In genomic region chr1:52718068-52718748, GRCm38 (mm10) we compare ENCODE assay signal across 15 mouse cellular contexts. TPM values are rescaled to one million over a fixed set of nuclear protein-coding genes. Genes with fewer than 3 reads are reported as not detected.
DNase-seq lines count a peak whose midpoint lies in the region; ATAC-seq and TF ChIP-seq lines count a peak whose summit lies in the region.
"Had no signal": no experiment of that assay in that cellular context is flagged by ENCODE, and none has a peak within 500 bp of the region (broad histone marks: within the 10 kb centered on the region; RNA-seq: fewer than 3 reads in every experiment).

No protein-coding gene starts in this region.

- intact Hi-C loops in heart, postnatal 25 days (cut with DNase I), result no loop called here

- H3K4me3 ChIP-seq in cortical plate, adult 2 months (ENCODE audit: insufficient read depth, low read length), result no peak overlapping the region
- H3K4me3 ChIP-seq in midbrain, embryonic 13.5 days (replicated peaks), result no peak overlapping the region
- H3K4me3 ChIP-seq: embryonic facial prominence, embryonic 15.5 days; gastrocnemius, adult 2 months; hindbrain, embryonic 15.5 days; limb, embryonic 15.5 days; lung, embryonic 15.5 days had no signal

- H3K4me2 ChIP-seq in midbrain, embryonic 13.5 days (replicated peaks), result no peak overlapping the region
- H3K4me2 ChIP-seq: embryonic facial prominence, embryonic 15.5 days; hindbrain, embryonic 15.5 days; limb, embryonic 15.5 days; lung, embryonic 15.5 days had no signal

- H3K27me3 ChIP-seq in midbrain, embryonic 13.5 days, result no peaks in the 10 kb centered on the region
- H3K27me3 ChIP-seq: CH12.LX; embryonic facial prominence, embryonic 15.5 days; hindbrain, embryonic 15.5 days; limb, embryonic 15.5 days; lung, embryonic 15.5 days had no signal

- no peak for TF ChIP-seq POLR2A in cortical plate, adult 2 months (IDR thresholded peaks at IDR 0.05; ENCODE audit: extremely low read depth, insufficient read depth, low read length)

- DNase-seq in heart, adult 8-10 months (ENCODE audit: low spot score), result peak; percentile 32
- no peak for DNase-seq in heart, postnatal 25 days (ENCODE audit: low spot score)
- peak; percentile 14 for DNase-seq in MN1 (ENCODE audit: low spot score)
- DNase-seq in Muller cell, postnatal 12 days (ENCODE audit: inconsistent ontology term), result no peak
- no peak for DNase-seq in lung, postnatal 4 days
- DNase-seq: cerebellum, adult 2 months; gastrocnemius, adult 2 months had no signal

- peak overlapping the region; percentile 49 for H3K27ac ChIP-seq in cortical plate, adult 2 months (ENCODE audit: insufficient read depth, low read length)
- peak overlapping the region; percentile 25; the same call in 1 of the 2 replicates for H3K27ac ChIP-seq in midbrain, embryonic 13.5 days
- H3K27ac ChIP-seq: embryonic facial prominence, embryonic 15.5 days; gastrocnemius, adult 2 months; hindbrain, embryonic 15.5 days; kidney, postnatal 0 days; limb, embryonic 15.5 days; lung, embryonic 15.5 days had no signal

- peak; percentile 63; the same call in 1 of the 2 replicates for ATAC-seq in midbrain, embryonic 13.5 days

- WGBS in midbrain, embryonic 13.5 days, result 72% methylated on average over 3 of the region's 3 CpGs

- no peak for TF ChIP-seq CTCF in cortical plate, adult 2 months (IDR thresholded peaks at IDR 0.05; ENCODE audit: extremely low read depth, insufficient read depth, low read length)

- no peaks in the 10 kb centered on the region for H3K9me3 ChIP-seq in midbrain, embryonic 13.5 days
- H3K9me3 ChIP-seq: embryonic facial prominence, embryonic 15.5 days; hindbrain, embryonic 15.5 days; limb, embryonic 15.5 days; lung, embryonic 15.5 days had no signal

- H3K9ac ChIP-seq in midbrain, embryonic 13.5 days (replicated peaks), result no peak overlapping the region
- H3K9ac ChIP-seq: embryonic facial prominence, embryonic 15.5 days; hindbrain, embryonic 15.5 days; limb, embryonic 15.5 days; lung, embryonic 15.5 days had no signal

- H3K4me1 ChIP-seq in cortical plate, adult 2 months (ENCODE audit: control insufficient read depth, insufficient read depth, low read length), result peaks cover 11% of the 10 kb centered on the region
- peaks cover 17% of the 10 kb centered on the region for H3K4me1 ChIP-seq in midbrain, embryonic 13.5 days (replicated peaks)
- H3K4me1 ChIP-seq: embryonic facial prominence, embryonic 15.5 days; limb, embryonic 15.5 days; lung, embryonic 15.5 days had no signal

- no peaks in the 10 kb centered on the region for H3K36me3 ChIP-seq in midbrain, embryonic 13.5 days
- H3K36me3 ChIP-seq: embryonic facial prominence, embryonic 15.5 days; hindbrain, embryonic 15.5 days; limb, embryonic 15.5 days; lung, embryonic 15.5 days had no signal

RNA-seq across cellular contexts. Expression of gene Mfsd6, which starts 9.1 kb away (rescaled TPM):
- 10 to 100 TPM; 19.9 to 22.8 (median 21.4) TPM for total RNA-seq in heart, adult 8-10 months (2022)
- total RNA-seq in heart, postnatal 25 days (2021), result 10 to 100 TPM; 15.1 to 19.1 TPM
- 45.8 and 47.1 TPM in 2 replicates for polyA plus RNA-seq in cortical plate, adult 2 months (2012; rRNA removed)
- 7.0 and 8.1 TPM in 2 replicates for polyA plus RNA-seq in midbrain, embryonic 13.5 days (2015; fragmentation: Nextera tagmentation; extraction: Ambion mirVana)

Comparison
In these comparisons a context has a peak if more than half of its experiments do, and no peak if none do; other contexts are left out.
1. DNase-seq: peak in heart, adult 8-10 months (single experiment) and MN1 (single experiment); none in heart, postnatal 25 days (single experiment), Muller cell, postnatal 12 days (single experiment) and lung, postnatal 4 days (0 of 2).